Mouse (Mus musculus) Patski (cell line): ENCODE data around the gene Wnk2. TPM values are rescaled to one million over a fixed set of nuclear protein-coding genes. Genes with fewer than 3 reads are reported as not detected.

ENCODE experiments used
- ATAC-seq: fragments of 100-300 bp; one replicate; pipeline ENCODE4 v1.8.0; 2021
- CTCF ChIA-PET: fragments of 350-600 bp; sonication (Branson Sonifier 250); formaldehyde crosslinking; loops from one replicate; lab custom pipeline; 2022; ENCODE audit warnings: inconsistent platforms; lab: Charles Lee
- POLR2A ChIA-PET: fragments of 350-600 bp; sonication (Branson Sonifier 250); formaldehyde crosslinking; loops from one replicate; lab custom pipeline; 2022; ENCODE audit warnings: antibody characterized with exemption, inconsistent platforms; lab: Charles Lee
- DNase-seq: peaks from one replicate; pipeline ENCODE4 v3.0.0-alpha.2; 2011; ENCODE audit warnings: low read depth, low spot score
- H3K27me3 ChIP-seq: fragments of 371-371 bp; one replicate; pipeline ENCODE4 v1.5.1; 2021
- CTCF ChIP-seq: fragments of 100-300 bp; IDR thresholded peaks from one replicate; pipeline ENCODE4 v1.5.1; 2021
- in situ Hi-C: fragments of 300-500 bp; cut with MboI; formaldehyde crosslinking; loops from 3 replicates; pipeline ENCODE4 v1.11.1; 2018; ENCODE audit warnings: low pct_unique_long_range_greater_than_20kb, mixed read lengths
- polyA plus RNA-seq: library from polyadenylated mRNA; unstranded; gene quantifications from one replicate; pipeline ENCODE4 v1.2.3, GENCODE M21; 2021

Gene Wnk2
- polyA plus RNA-seq, 1 experiment from 2014 or later, result 1.8 TPM

- POLR2A ChIA-PET, result no interaction called here
Measured at GRCm38 (mm10) chr13:49100417-49100816, 47.4 kb downstream of the Wnk2 start.

GRCm38 (mm10) chr13:49096826-49097225 lies 51.0 kb downstream of the Wnk2 start:
- in situ Hi-C loops, result no loop called here
- ATAC-seq, result no peak
- CTCF ChIA-PET, result interaction anchor here (1.2 kb wide), 1 partner anchor 65 kb away, joined by 3 read pairs; no protein-coding TSS in a partner anchor
- peaks cover 11% of the 10 kb centered on the region for H3K27me3 ChIP-seq
- DNase-seq, result no peak
- TF ChIP-seq CTCF, result no peak
- POLR2A ChIA-PET, result no interaction called here

More at GRCm38 (mm10) chr13:49100417-49100816, 47.4 kb downstream of the Wnk2 start:
- in situ Hi-C loops, result no loop called here
- ATAC-seq (no peak), DNase-seq (no peak)
- H3K27me3 ChIP-seq, result no peaks in the 10 kb centered on the region
- CTCF ChIA-PET, result no interaction called here
- TF ChIP-seq CTCF, result no peak

GRCm38 (mm10) chr13:49094667-49095066 lies 53.1 kb downstream of the Wnk2 start:
- TF ChIP-seq CTCF, result no peak
- ATAC-seq, result no peak

GRCm38 (mm10) chr13:49093471-49093891 lies 54.3 kb downstream of the Wnk2 start:
- no peak for ATAC-seq
- in situ Hi-C loops, result no loop called here
- no peak for DNase-seq

More at GRCm38 (mm10) chr13:49094667-49095066, 53.1 kb downstream of the Wnk2 start:
- ChIA-PET POLR2A (no interaction called here), CTCF (no interaction called here)
- H3K27me3 ChIP-seq, result peaks cover 11% of the 10 kb centered on the region
- DNase-seq, result no peak
- in situ Hi-C loops, result no loop called here

GRCm38 (mm10) chr13:49092596-49092995 lies 55.2 kb downstream of the Wnk2 start:
- peaks cover 11% of the 10 kb centered on the region for H3K27me3 ChIP-seq
- CTCF ChIA-PET, result no interaction called here
- in situ Hi-C loops, result no loop called here
- POLR2A ChIA-PET, result no interaction called here
- ATAC-seq (no peak), DNase-seq (no peak)
- TF ChIP-seq CTCF, result no peak

More at GRCm38 (mm10) chr13:49093471-49093891, 54.3 kb downstream of the Wnk2 start:
- no peak for TF ChIP-seq CTCF
- POLR2A ChIA-PET, result no interaction called here
- CTCF ChIA-PET, result no interaction called here
- H3K27me3 ChIP-seq, result peaks cover 11% of the 10 kb centered on the region

- H3K27me3 ChIP-seq, result peaks cover 12% of the 10 kb centered on the region
- POLR2A ChIA-PET, result no interaction called here
- CTCF ChIA-PET, result no interaction called here
- in situ Hi-C loops, result no loop called here
- ATAC-seq (no peak), DNase-seq (no peak)
- TF ChIP-seq CTCF, result no peak
Measured at GRCm38 (mm10) chr13:49090176-49090575, 57.6 kb downstream of the Wnk2 start.

- ATAC-seq (no peak), DNase-seq (no peak)
- TF ChIP-seq CTCF, result no peak
- in situ Hi-C loops, result no loop called here
- CTCF ChIA-PET, result no interaction called here
- H3K27me3 ChIP-seq, result peaks cover 7% of the 10 kb centered on the region
- POLR2A ChIA-PET, result interaction anchor here (0.7 kb wide), 1 partner anchor 80 kb away, joined by 3 read pairs; no protein-coding TSS in a partner anchor
Measured at GRCm38 (mm10) chr13:49088874-49089273, 58.9 kb downstream of the Wnk2 start.

GRCm38 (mm10) chr13:49087420-49087819 lies 60.4 kb downstream of the Wnk2 start:
- ChIA-PET POLR2A (no interaction called here), CTCF (no interaction called here)
- DNase-seq (no peak), ATAC-seq (no peak)
- peaks cover 7% of the 10 kb centered on the region for H3K27me3 ChIP-seq
- in situ Hi-C loops, result no loop called here
- TF ChIP-seq CTCF, result no peak

- H3K27me3 ChIP-seq, result peaks cover 7% of the 10 kb centered on the region
- no peak for ATAC-seq
- no peak for TF ChIP-seq CTCF
- POLR2A ChIA-PET, result no interaction called here
- CTCF ChIA-PET, result no interaction called here
- in situ Hi-C loops, result no loop called here
- no peak for DNase-seq
Measured at GRCm38 (mm10) chr13:49086431-49086830, 61.4 kb downstream of the Wnk2 start.

- H3K27me3 ChIP-seq, result peaks cover 7% of the 10 kb centered on the region
- ChIA-PET POLR2A (interaction anchor here (0.6 kb wide), 1 partner anchor 48 kb away, joined by 3 read pairs; no protein-coding TSS in a partner anchor), CTCF (no interaction called here)
- in situ Hi-C loops, result no loop called here
- ATAC-seq, result no peak
- TF ChIP-seq CTCF, result no peak
- no peak for DNase-seq
Measured at GRCm38 (mm10) chr13:49085211-49085610, 62.6 kb downstream of the Wnk2 start.

GRCm38 (mm10) chr13:49084781-49085180 lies 63.0 kb downstream of the Wnk2 start:
- TF ChIP-seq CTCF, result no peak
- peaks cover 7% of the 10 kb centered on the region for H3K27me3 ChIP-seq
- CTCF ChIA-PET, result no interaction called here
- ATAC-seq (no peak), DNase-seq (no peak)
- POLR2A ChIA-PET, result interaction anchor here (0.6 kb wide), 1 partner anchor 49 kb away, joined by 3 read pairs; no protein-coding TSS in a partner anchor
- in situ Hi-C loops, result no loop called here
